Mouse (Mus musculus) brain, embryonic 14.5 days (tissue): ENCODE data around the gene Morn4.

Experiments
- CTCF ChIP-seq: fragments of 200-500 bp; IDR thresholded peaks from 2 replicates; pipeline ENCODE4 v1.5.1; 2012; ENCODE audit warnings: inconsistent platforms, mild to moderate bottlenecking, moderate library complexity, borderline replicate concordance; ENCODE audit not compliant: insufficient read depth, insufficient read length; ENCODE audit errors: extremely low read depth
- POLR2A ChIP-seq: fragments of 200-500 bp; IDR thresholded peaks from 2 replicates; pipeline ENCODE4 v1.6.1; 2012; ENCODE audit warnings: mild to moderate bottlenecking, inconsistent platforms, borderline replicate concordance; ENCODE audit not compliant: poor library complexity, insufficient read depth, insufficient read length, severe bottlenecking; ENCODE audit errors: extremely low read depth

DNA sequence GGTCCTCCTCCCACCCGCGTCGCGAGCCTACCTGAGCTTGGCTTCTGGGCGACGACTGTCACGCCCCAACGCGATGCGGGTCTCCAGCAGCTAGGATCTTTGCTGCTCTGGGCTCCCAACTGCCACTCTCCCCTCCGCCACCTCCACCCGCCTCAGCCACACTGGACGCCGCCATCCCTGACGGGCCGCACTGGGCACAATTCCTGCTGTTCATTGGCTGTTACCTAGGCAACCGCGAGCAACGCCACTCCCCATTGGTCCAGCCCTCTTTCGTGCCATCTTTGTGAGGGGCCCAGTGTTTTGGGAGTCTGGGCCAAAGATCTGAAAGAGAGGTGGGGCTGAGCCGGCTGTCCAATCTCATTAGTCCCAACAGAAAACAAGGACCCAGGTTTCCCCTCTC, at the start of gene Morn4:
- TF ChIP-seq CTCF (no peak), POLR2A (peak; percentile 80; the same call in 1 of the 2 replicates)
